Mouse (Mus musculus) MN1 (cell line): Measurements from ENCODE around the gene Reg3b.
A peak's percentile ranks its signal among the peaks of the same experiment; 100 is the strongest.
"Not testable (repeated sequence)": the region's sequence is repeated elsewhere in the genome, so short reads cannot be mapped to it uniquely, and the experiment has no call there.

Experiments used
- DNase-seq: peaks from one replicate; pipeline ENCODE4 v3.0.0-alpha.2; 2016; ENCODE audit warnings: low spot score

Reg3b gene

DNA sequence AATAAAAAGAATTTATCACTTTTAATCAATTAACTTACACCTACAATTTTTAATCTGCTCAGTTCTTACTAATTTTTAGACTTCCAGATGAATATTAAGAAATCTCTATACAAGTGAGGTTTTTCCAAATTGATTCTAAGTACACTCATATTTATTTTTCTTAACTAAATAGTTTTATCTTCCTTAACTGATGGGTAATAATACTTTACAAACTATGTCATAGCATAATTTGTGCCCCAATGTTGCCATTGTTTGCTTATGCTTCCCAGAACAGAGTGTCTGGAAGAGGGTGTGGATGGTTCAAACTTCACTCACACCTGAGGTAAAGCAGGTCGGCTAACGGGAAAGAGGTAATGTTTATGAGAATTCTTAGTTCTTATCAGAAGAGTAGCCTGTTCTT, at the start of gene Reg3b:
Gene Reg3b (plus strand): TSS at position 301 of the 400 bp plus-strand sequence.
- no peak for DNase-seq

GRCm38 (mm10) chr6:78327798-78328197, 42.7 kb upstream of the Reg3b start:
- DNase-seq, result no peak

DNA sequence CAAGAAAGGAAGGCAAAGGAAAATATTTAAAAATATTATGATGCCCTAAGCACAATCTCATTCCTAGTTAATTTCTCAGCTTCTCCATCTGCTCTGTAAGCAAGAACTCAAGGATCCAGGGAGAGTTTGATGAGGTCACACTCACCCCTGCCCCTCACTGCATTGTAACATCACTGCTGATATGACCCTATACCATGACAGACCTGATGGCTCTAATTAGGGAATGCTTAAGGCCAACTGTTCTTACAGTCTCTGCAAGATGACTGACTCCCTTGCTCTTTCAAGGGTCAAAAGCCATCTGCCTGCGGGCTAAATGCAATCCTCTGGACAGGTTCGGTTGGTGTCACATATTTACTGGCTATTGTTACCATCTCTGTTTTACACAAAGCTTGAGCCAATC, 41.3 kb upstream of the Reg3b start:
- DNase-seq, result no peak

DNA sequence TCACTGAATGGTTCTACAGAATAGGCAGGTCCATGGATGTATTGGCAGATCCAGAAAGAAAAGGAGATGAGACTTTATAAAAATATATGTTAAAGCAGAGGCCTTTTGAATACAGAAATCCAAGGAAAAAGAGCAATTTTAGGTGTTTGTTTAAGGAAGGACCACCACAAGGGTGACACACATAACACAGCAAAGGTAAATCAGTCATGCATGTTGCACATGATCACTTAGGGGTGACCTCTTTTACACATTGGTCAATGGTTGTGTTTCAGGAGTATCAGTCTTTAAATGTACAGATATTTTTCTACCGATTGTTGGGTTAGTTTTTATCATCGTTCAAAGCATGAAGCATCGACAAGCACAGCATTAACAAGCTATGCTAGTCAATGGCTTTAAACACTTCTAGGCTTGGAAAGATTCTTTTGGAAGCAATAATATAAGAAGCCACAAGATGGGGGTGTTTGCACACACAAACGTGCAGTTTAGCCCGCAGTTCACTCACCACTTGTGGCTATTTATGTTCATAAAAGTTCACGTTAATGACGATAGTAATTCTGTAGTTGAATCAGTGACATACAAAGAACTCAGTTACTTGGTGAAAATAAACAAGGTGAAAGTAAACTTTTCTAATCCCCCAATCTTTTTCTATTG, 38.4 kb upstream of the Reg3b start:
- DNase-seq, result peak; percentile 8

DNA sequence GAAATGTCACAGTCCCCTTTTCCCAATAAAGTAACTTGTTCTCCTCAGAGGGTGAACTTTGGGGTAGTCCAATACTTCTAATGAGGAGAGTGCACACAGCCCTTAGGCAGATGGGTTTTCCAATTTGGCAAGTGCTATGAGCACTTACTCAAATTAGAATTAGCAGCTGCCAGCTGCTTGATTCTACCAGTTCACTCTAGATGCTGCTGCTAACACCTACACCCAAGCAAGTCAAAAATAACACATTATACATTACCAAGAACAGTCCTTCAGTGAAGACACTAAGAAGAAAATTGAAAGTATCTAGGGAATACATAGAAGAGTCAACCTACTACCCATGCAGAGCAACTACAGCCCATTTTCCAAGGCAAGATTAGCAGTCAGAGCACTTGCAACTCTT, 30.2 kb upstream of the Reg3b start:
- no peak for DNase-seq

DNA sequence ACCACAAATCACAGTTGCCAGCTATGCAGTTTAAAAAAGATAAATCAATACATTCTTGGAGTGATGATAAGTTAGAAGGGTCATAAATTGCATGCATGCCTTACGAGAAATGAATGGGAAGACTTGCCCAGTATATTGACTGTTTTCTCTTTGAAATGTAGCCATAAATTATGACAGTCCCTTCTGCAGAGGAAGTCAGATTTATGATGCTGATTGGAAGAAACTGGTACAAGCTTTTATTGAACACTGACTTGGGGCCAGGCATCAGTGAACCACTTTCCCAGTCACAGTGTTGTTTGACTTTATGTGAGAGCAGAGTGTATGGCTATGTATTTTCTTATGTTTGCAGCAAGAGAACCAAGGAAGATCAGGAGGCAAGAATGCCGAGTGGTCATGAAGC, 28.8 kb upstream of the Reg3b start:
- DNase-seq, result no peak

DNA sequence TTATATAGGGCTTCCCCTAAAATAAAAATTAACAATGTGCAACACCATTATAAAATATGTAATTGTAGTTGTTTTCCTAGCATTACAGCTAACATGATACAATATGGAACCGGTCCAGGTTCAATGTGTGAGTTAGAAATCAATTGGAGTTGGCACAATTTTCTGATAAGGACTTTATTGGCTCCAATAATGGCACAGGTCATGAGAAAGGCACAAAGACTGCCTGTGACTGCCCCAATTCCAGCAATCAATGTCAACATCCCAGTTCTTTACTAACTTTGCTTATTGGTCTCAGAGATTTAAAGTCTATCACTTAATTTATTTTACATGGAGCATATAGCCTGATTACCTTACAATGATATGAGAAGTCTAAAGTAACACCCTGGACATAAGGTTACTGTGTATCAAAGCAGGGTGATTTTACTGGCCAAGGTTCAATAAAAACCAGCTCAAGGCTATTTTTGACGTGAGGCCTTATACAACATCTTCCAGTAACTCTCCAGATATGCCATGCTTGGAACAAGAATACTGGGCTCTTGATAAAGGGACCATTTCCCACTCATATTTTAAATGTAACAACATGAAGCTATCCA, 8.4 kb upstream of the Reg3b start:
- DNase-seq, result no peak

DNA sequence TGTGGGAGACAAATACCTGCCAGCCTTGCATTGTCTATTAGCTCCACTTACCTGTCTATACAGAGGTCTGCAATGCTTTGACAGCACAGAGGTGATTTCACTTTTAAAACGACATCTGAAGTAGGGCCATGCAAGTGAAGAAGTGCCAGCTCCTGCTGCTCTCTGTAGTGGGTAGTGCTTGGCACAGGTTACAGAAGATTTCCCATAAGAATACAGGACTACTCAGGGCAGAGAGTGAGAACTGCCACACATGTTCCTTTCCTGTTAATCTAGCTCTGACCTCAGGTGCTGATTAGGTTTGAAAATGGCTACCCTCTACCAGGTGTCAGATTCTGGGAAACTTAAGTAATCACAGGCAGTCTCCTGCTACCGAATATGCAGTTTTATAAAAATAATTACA, 8.3 kb downstream of the Reg3b start, which contains the start of gene Reg3d:
Gene Reg3d (minus strand): TSS at position 101 of the 400 bp plus-strand sequence.
- DNase-seq, result no peak

GRCm38 (mm10) chr6:78380409-78380808, 10.0 kb downstream of the Reg3b start, which contains the start of gene Reg3a:
Gene Reg3a, plus strand, starts transcription at chr6:78380709.
- no peak for DNase-seq

DNA sequence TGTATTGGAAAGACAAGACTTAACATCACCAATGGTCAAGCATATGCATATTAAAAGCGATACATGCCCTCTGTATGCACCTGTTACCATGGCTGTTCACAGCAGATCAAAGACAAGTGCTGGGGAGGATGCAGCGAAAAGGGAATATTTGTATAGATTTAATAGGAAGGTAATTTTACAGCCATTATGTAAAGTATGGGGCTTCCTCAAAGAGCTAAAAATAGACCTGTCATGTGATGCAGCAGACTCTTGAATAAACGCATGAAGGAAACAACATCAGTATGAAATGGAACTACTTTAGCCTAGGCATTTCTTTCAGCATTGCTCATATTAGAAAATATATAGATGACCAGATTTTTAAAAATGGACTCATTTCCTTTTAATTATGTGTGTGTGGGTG, 15.2 kb downstream of the Reg3b start:
- no peak for DNase-seq

- not testable (repeated sequence) for DNase-seq
Measured at GRCm38 (mm10) chr6:78395323-78395722, 24.9 kb downstream of the Reg3b start, which contains the start of gene Reg2. Gene Reg2, plus strand, starts transcription at chr6:78395623.

GRCm38 (mm10) chr6:78422411-78422810, 52.0 kb downstream of the Reg3b start, which contains the start of gene Reg1:
Gene Reg1, plus strand, starts transcription at chr6:78422711.
- DNase-seq, result not testable (repeated sequence)
